Mouse (Mus musculus) heart, postnatal 0 days (tissue): Measurements from ENCODE around the gene Ndel1.

Experiments used
- CTCF ChIP-seq: IDR thresholded peaks from 2 replicates; pipeline ENCODE4 v1.5.1; 2016; ENCODE audit warnings: antibody characterized with exemption, control low read depth, low read depth
- EP300 ChIP-seq: IDR thresholded peaks from 2 replicates; pipeline ENCODE4 v1.6.1; 2016; ENCODE audit warnings: antibody characterized with exemption, low read depth

DNA sequence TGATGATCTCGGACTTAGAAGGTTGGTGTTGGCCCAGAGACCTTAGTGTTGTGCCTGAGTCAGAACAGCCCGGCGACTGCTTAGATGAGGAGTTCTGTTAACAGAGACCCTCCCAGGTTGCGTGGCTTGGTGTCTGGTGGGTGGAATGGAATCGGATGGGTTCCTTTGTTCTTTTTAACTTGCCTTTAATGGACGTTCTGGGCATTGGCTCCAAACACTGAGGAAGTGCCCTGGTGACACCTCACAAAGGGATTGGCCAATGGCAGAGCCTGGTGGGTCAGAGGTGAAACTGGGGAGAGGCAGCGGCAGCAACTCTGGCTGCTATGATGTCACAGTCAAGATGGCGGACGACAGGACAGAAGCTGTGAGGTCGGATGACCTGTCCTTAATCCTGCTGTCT, 80.9 kb downstream of the Ndel1 start:
- TF ChIP-seq EP300 (no peak), CTCF (no peak)
